Mouse (Mus musculus) spleen, postnatal 0 days (tissue): Measurements from ENCODE around the gene Tnni1. TPM values are rescaled to one million over a fixed set of nuclear protein-coding genes. Genes with fewer than 3 reads are reported as not detected.

ENCODE experiments used
- polyA plus RNA-seq: library from polyadenylated mRNA; unstranded; fragments of >200 nt; fragmentation: Nextera tagmentation; extraction: Ambion mirVana; gene quantifications from 2 replicates; pipeline ENCODE4 v1.2.1, GENCODE M21; 2015

Tnni1 gene
- 2.7 TPM in 2 replicates for polyA plus RNA-seq

GRCm38 (mm10) chr1:135778780-135779535 lies at the start of gene Tnni1:
Tnni1 (plus strand) TSS chr1:135779434.

GRCm38 (mm10) chr1:135765645-135766591 lies 13.3 kb upstream of the Tnni1 start, which contains the start of gene Phlda3:
Phlda3 (plus strand) TSS chr1:135766119.

GRCm38 (mm10) chr1:135818481-135819086 lies 39.4 kb downstream of the Tnni1 start, which contains the start of gene Lad1:
Lad1 (plus strand) TSS chr1:135818598.

GRCm38 (mm10) chr1:135835716-135836483 lies 56.7 kb downstream of the Tnni1 start, which contains the start of gene Tnnt2:
Tnnt2 (plus strand) TSS chr1:135836354.

Other genes starting within 250 kb of the Tnni1 start
- gene Nav1, start 172.1 kb upstream of the Tnni1 start, polyA plus RNA-seq: 2.7 and 3.2 TPM in 2 replicates
- 127 and 129 TPM in 2 replicates for gene Csrp1, start 59.4 kb upstream of the Tnni1 start, polyA plus RNA-seq
- 21.4 and 30.0 TPM in 2 replicates for gene Phlda3, start 13.3 kb upstream of the Tnni1 start, polyA plus RNA-seq
- gene Lad1, start 39.2 kb downstream of the Tnni1 start, polyA plus RNA-seq: 1.4 and 2.0 TPM in 2 replicates
- 2.2 and 3.0 TPM in 2 replicates for gene Tnnt2, start 56.9 kb downstream of the Tnni1 start, polyA plus RNA-seq
- gene Pkp1, start 139.8 kb downstream of the Tnni1 start, polyA plus RNA-seq: 0.08 and 0.12 TPM in 2 replicates
- not detected in 2 replicates for gene Igfn1, start 226.9 kb downstream of the Tnni1 start, polyA plus RNA-seq
- gene Tmem9, start 228.7 kb downstream of the Tnni1 start, polyA plus RNA-seq: 62.6 and 70.5 TPM in 2 replicates